Mouse (Mus musculus): ENCODE results near the gene Bmp8b. TPM values are rescaled to one million over a fixed set of nuclear protein-coding genes. Genes with fewer than 3 reads are reported as not detected.
"Not testable (repeated sequence)": the region's sequence is repeated elsewhere in the genome, so short reads cannot be mapped to it uniquely, and the experiment has no call there.

Gene Bmp8b
- polyA plus RNA-seq, 1 experiment, result not detected

- H3K4me3 ChIP-seq (ENCODE audit: insufficient read depth, low read length), result no peak overlapping the region
- TF ChIP-seq POLR2A (IDR thresholded peaks at IDR 0.05; ENCODE audit: borderline replicate concordance, low read depth, low read length) (no peak), CTCF (IDR thresholded peaks at IDR 0.05; ENCODE audit: low read depth, low read length) (peak; percentile 80)
- no peaks in the 10 kb centered on the region for H3K4me1 ChIP-seq (ENCODE audit: control insufficient read depth, insufficient read depth, low read length)
- no peak overlapping the region for H3K27ac ChIP-seq (ENCODE audit: insufficient read depth, low read depth, low read length)
Measured at GRCm38 (mm10) chr4:123082283-123083163, 22.4 kb upstream of the Bmp8b start.

- Histone ChIP-seq H3K27ac (ENCODE audit: insufficient read depth, low read depth, low read length) (no peak overlapping the region), H3K4me3 (ENCODE audit: insufficient read depth, low read length) (no peak overlapping the region), H3K4me1 (ENCODE audit: control insufficient read depth, insufficient read depth, low read length) (no peaks in the 10 kb centered on the region)
- TF ChIP-seq POLR2A (IDR thresholded peaks at IDR 0.05; ENCODE audit: borderline replicate concordance, low read depth, low read length) (no peak), CTCF (IDR thresholded peaks at IDR 0.05; ENCODE audit: low read depth, low read length) (no peak)
Measured at GRCm38 (mm10) chr4:123083323-123083902, 21.6 kb upstream of the Bmp8b start.

- TF ChIP-seq POLR2A (IDR thresholded peaks at IDR 0.05; ENCODE audit: borderline replicate concordance, low read depth, low read length), result no peak
- TF ChIP-seq CTCF (IDR thresholded peaks at IDR 0.05; ENCODE audit: low read depth, low read length), result no peak
- no peak overlapping the region for H3K27ac ChIP-seq (ENCODE audit: insufficient read depth, low read depth, low read length)
- no peak overlapping the region for H3K4me3 ChIP-seq (ENCODE audit: insufficient read depth, low read length)
- H3K4me1 ChIP-seq (ENCODE audit: control insufficient read depth, insufficient read depth, low read length), result no peaks in the 10 kb centered on the region
Measured at GRCm38 (mm10) chr4:123085290-123085689, 19.7 kb upstream of the Bmp8b start.

GRCm38 (mm10) chr4:123086381-123086780 lies 18.6 kb upstream of the Bmp8b start:
- no peak overlapping the region for H3K4me3 ChIP-seq (ENCODE audit: insufficient read depth, low read length)
- no peak for TF ChIP-seq CTCF (IDR thresholded peaks at IDR 0.05; ENCODE audit: low read depth, low read length)
- H3K27ac ChIP-seq (ENCODE audit: insufficient read depth, low read depth, low read length), result no peak overlapping the region
- no peaks in the 10 kb centered on the region for H3K4me1 ChIP-seq (ENCODE audit: control insufficient read depth, insufficient read depth, low read length)

GRCm38 (mm10) chr4:123092621-123093020 lies 12.3 kb upstream of the Bmp8b start:
- Histone ChIP-seq H3K27ac (ENCODE audit: insufficient read depth, low read depth, low read length) (no peak overlapping the region), H3K4me3 (ENCODE audit: insufficient read depth, low read length) (no peak overlapping the region), H3K4me1 (ENCODE audit: control insufficient read depth, insufficient read depth, low read length) (no peaks in the 10 kb centered on the region)
- TF ChIP-seq CTCF (IDR thresholded peaks at IDR 0.05; ENCODE audit: low read depth, low read length) (no peak), POLR2A (IDR thresholded peaks at IDR 0.05; ENCODE audit: borderline replicate concordance, low read depth, low read length) (no peak)

GRCm38 (mm10) chr4:123093064-123093776 lies 11.7 kb upstream of the Bmp8b start:
- Histone ChIP-seq H3K4me1 (ENCODE audit: control insufficient read depth, insufficient read depth, low read length) (no peaks in the 10 kb centered on the region), H3K4me3 (ENCODE audit: insufficient read depth, low read length) (no peak overlapping the region), H3K27ac (ENCODE audit: insufficient read depth, low read depth, low read length) (no peak overlapping the region)
- TF ChIP-seq CTCF (IDR thresholded peaks at IDR 0.05; ENCODE audit: low read depth, low read length) (no peak), POLR2A (IDR thresholded peaks at IDR 0.05; ENCODE audit: borderline replicate concordance, low read depth, low read length) (no peak)

- no peak for TF ChIP-seq POLR2A (IDR thresholded peaks at IDR 0.05; ENCODE audit: borderline replicate concordance, low read depth, low read length)
- TF ChIP-seq CTCF (IDR thresholded peaks at IDR 0.05; ENCODE audit: low read depth, low read length), result no peak
- Histone ChIP-seq H3K4me1 (ENCODE audit: control insufficient read depth, insufficient read depth, low read length) (no peaks in the 10 kb centered on the region), H3K27ac (ENCODE audit: insufficient read depth, low read depth, low read length) (no peak overlapping the region), H3K4me3 (ENCODE audit: insufficient read depth, low read length) (no peak overlapping the region)
Measured at GRCm38 (mm10) chr4:123093869-123094268, 11.1 kb upstream of the Bmp8b start.

- H3K4me1 ChIP-seq (ENCODE audit: control insufficient read depth, insufficient read depth, low read length), result no peaks in the 10 kb centered on the region
- no peak for TF ChIP-seq CTCF (IDR thresholded peaks at IDR 0.05; ENCODE audit: low read depth, low read length)
- no peak for TF ChIP-seq POLR2A (IDR thresholded peaks at IDR 0.05; ENCODE audit: borderline replicate concordance, low read depth, low read length)
- H3K27ac ChIP-seq (ENCODE audit: insufficient read depth, low read depth, low read length), result no peak overlapping the region
- no peak overlapping the region for H3K4me3 ChIP-seq (ENCODE audit: insufficient read depth, low read length)
Measured at GRCm38 (mm10) chr4:123105451-123105790, 456 bp downstream of the Bmp8b start.

GRCm38 (mm10) chr4:123105929-123106328 lies 964 bp downstream of the Bmp8b start:
- H3K4me3 ChIP-seq (ENCODE audit: insufficient read depth, low read length); H3K4me1 ChIP-seq (ENCODE audit: control insufficient read depth, insufficient read depth, low read length); H3K27ac ChIP-seq (ENCODE audit: insufficient read depth, low read depth, low read length): not testable (repeated sequence)

GRCm38 (mm10) chr4:123106864-123107263 lies 1.9 kb downstream of the Bmp8b start:
- no peak overlapping the region for H3K27ac ChIP-seq (ENCODE audit: insufficient read depth, low read depth, low read length)
- TF ChIP-seq CTCF (IDR thresholded peaks at IDR 0.05; ENCODE audit: low read depth, low read length), result no peak
- no peak for TF ChIP-seq POLR2A (IDR thresholded peaks at IDR 0.05; ENCODE audit: borderline replicate concordance, low read depth, low read length)
- no peak overlapping the region for H3K4me3 ChIP-seq (ENCODE audit: insufficient read depth, low read length)
- no peaks in the 10 kb centered on the region for H3K4me1 ChIP-seq (ENCODE audit: control insufficient read depth, insufficient read depth, low read length)

All from bone marrow macrophage, adult 2 months (primary cell).